Mouse (Mus musculus) brain, embryonic 14.5 days (tissue): ENCODE measurements around the gene Brox.

Experiments used
- CTCF ChIP-seq: fragments of 200-500 bp; IDR thresholded peaks from 2 replicates; pipeline ENCODE4 v1.5.1; 2012; ENCODE audit warnings: inconsistent platforms, mild to moderate bottlenecking, moderate library complexity, borderline replicate concordance; ENCODE audit not compliant: insufficient read depth, insufficient read length; ENCODE audit errors: extremely low read depth
- POLR2A ChIP-seq: fragments of 200-500 bp; IDR thresholded peaks from 2 replicates; pipeline ENCODE4 v1.6.1; 2012; ENCODE audit warnings: mild to moderate bottlenecking, inconsistent platforms, borderline replicate concordance; ENCODE audit not compliant: poor library complexity, insufficient read depth, insufficient read length, severe bottlenecking; ENCODE audit errors: extremely low read depth

GRCm38 (mm10) chr1:183227469-183227868, 69.6 kb downstream of the Brox start:
- TF ChIP-seq POLR2A (no peak), CTCF (no peak)
